Comparison of ENCODE assay signal across 27 mouse cellular contexts in the genomic region with DNA sequence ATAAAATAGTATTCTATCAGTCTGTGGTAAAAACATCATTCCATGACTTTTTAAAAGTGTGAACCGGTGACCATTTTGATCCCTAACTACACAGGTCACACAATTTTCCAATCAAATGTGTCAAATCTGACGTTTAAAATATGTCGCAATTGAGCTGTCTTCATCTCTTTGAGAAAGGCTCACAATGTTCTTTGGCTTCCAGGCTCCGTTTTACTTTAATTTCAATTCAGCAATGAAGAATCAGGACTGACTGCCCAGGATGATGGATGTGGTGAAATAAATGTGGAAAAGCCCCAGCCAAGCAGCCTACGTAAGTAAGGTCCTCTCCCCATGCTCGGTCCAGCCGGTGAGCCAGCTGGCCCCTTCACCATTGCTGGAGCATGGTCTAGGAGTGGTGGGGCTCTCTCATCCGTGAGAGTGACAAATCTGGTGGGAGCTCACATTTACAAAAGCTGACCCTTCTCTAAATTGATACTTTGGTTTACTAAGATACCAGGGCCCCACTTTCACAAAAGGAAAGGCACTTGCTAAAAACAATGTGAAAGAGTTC.
DNase-seq lines count a peak whose midpoint lies in the region; ATAC-seq and TF ChIP-seq lines count a peak whose summit lies in the region.
"Had no signal": no experiment of that assay in that cellular context is flagged by ENCODE, and none has a peak within 500 bp of the region (broad histone marks: within the 10 kb centered on the region; RNA-seq: fewer than 3 reads in every experiment).

No protein-coding gene starts in this region.

- H3K36me3 ChIP-seq in limb, embryonic 10.5 days: peaks cover 32% of the 10 kb centered on the region
- 0 out of 2 replicates have a peak, but pooled peaks cover 6% of the 10 kb centered on the region for H3K36me3 ChIP-seq in forebrain, embryonic 15.5 days
- H3K36me3 ChIP-seq: lung, embryonic 15.5 days; stomach, embryonic 15.5 days had no signal

- TF ChIP-seq CTCF in lung, adult 2 months (IDR thresholded peaks at IDR 0.05; ENCODE audit: insufficient read depth, low read length): no peak

- no peak for ATAC-seq in forebrain, embryonic 15.5 days (replicated peaks)
- ATAC-seq: forebrain, embryonic 14.5 days had no signal

- no peaks in the 10 kb centered on the region for H3K27me3 ChIP-seq in limb, embryonic 10.5 days (ENCODE audit: low read depth, poor library complexity, severe bottlenecking)
- H3K27me3 ChIP-seq in forebrain, embryonic 15.5 days: no peaks in the 10 kb centered on the region
- H3K27me3 ChIP-seq: CH12.LX; heart, embryonic 13.5 days; hindbrain, embryonic 15.5 days; kidney, embryonic 15.5 days; limb, embryonic 15.5 days; lung, embryonic 15.5 days; midbrain, embryonic 12.5 days; stomach, embryonic 15.5 days had no signal

- WGBS in lung, adult 2 months: 76% methylated on average over 8 of the region's 8 CpGs
- 86% methylated on average over 8 of the region's 8 CpGs for WGBS in limb, embryonic 10.5 days
- 79% methylated on average over 8 of the region's 8 CpGs for WGBS in forebrain, embryonic 15.5 days

- H3K4me2 ChIP-seq in forebrain, embryonic 15.5 days (replicated peaks): no peak overlapping the region
- H3K4me2 ChIP-seq: heart, embryonic 13.5 days; hindbrain, embryonic 15.5 days; kidney, embryonic 15.5 days; limb, embryonic 15.5 days; lung, embryonic 15.5 days; midbrain, embryonic 12.5 days; stomach, embryonic 15.5 days had no signal

- H3K9ac ChIP-seq in forebrain, embryonic 15.5 days (replicated peaks): no peak overlapping the region
- H3K9ac ChIP-seq: heart, embryonic 13.5 days; hindbrain, embryonic 15.5 days; kidney, embryonic 15.5 days; limb, embryonic 15.5 days; liver, embryonic 14.5 days; lung, embryonic 15.5 days; midbrain, embryonic 12.5 days; stomach, embryonic 15.5 days had no signal

- no peak overlapping the region for H3K4me3 ChIP-seq in lung, adult 2 months (replicated peaks; ENCODE audit: extremely low read depth, low read depth, low read length)
- H3K4me3 ChIP-seq in limb, embryonic 10.5 days: no peak overlapping the region
- H3K4me3 ChIP-seq in forebrain, embryonic 15.5 days: no peak overlapping the region
- H3K4me3 ChIP-seq: gastrocnemius, adult 2 months; heart, adult 2 months; heart, embryonic 13.5 days; hindbrain, embryonic 15.5 days; kidney, embryonic 15.5 days; limb, embryonic 15.5 days; lung, embryonic 15.5 days; midbrain, embryonic 12.5 days; stomach, embryonic 15.5 days had no signal

- H3K4me1 ChIP-seq in lung, adult 2 months (ENCODE audit: control insufficient read depth, insufficient read depth, low read length): no peaks in the 10 kb centered on the region
- H3K4me1 ChIP-seq in limb, embryonic 10.5 days: no peaks in the 10 kb centered on the region
- H3K4me1 ChIP-seq in forebrain, embryonic 15.5 days: peaks cover 4% of the 10 kb centered on the region; the same call in 1 of the 2 replicates
- H3K4me1 ChIP-seq: heart, embryonic 13.5 days; kidney, embryonic 15.5 days; limb, embryonic 15.5 days; lung, embryonic 15.5 days; midbrain, embryonic 12.5 days; stomach, embryonic 15.5 days had no signal

- TF ChIP-seq POLR2A in lung, adult 2 months (IDR thresholded peaks at IDR 0.05; ENCODE audit: borderline replicate concordance, extremely low read depth, low read depth, low read length): no peak

- H3K9me3 ChIP-seq in limb, embryonic 10.5 days (replicated peaks): no peaks in the 10 kb centered on the region
- H3K9me3 ChIP-seq in forebrain, embryonic 15.5 days: no peaks in the 10 kb centered on the region
- H3K9me3 ChIP-seq: heart, embryonic 13.5 days; hindbrain, embryonic 15.5 days; kidney, embryonic 15.5 days; limb, embryonic 15.5 days; lung, embryonic 15.5 days; midbrain, embryonic 12.5 days; stomach, embryonic 15.5 days had no signal

- no peak overlapping the region for H3K27ac ChIP-seq in limb, embryonic 10.5 days
- no peak overlapping the region for H3K27ac ChIP-seq in forebrain, embryonic 15.5 days (replicated peaks)
- H3K27ac ChIP-seq: gastrocnemius, adult 2 months; heart, adult 2 months; heart, embryonic 13.5 days; hindbrain, embryonic 15.5 days; kidney, embryonic 15.5 days; limb, embryonic 15.5 days; liver, embryonic 14.5 days; lung, embryonic 15.5 days; midbrain, embryonic 12.5 days; stomach, embryonic 15.5 days had no signal

- peak; percentile 37 to 56 for DNase-seq in cerebellum, postnatal 10 days
- no peak for DNase-seq in cerebellum, adult 11 months
- peak; percentile 4 to 13 for DNase-seq in lung, adult 18-20 months
- no peak for DNase-seq in lung, adult 2 months
- peak; percentile 28 for DNase-seq in limb, embryonic 10.5 days (ENCODE audit: low spot score)
- DNase-seq in ovary, postnatal 10 days (ENCODE audit: low spot score): no peak
- DNase-seq: adrenal gland, postnatal 14 days; cerebellum, adult 11-12 months; cerebellum, adult 9-11 months; gastrocnemius, adult 2 months; gastrocnemius, postnatal 36 days; heart, adult 2 months; heart, postnatal 10 days; kidney, adult 18-20 months; kidney, postnatal 25 days; right cerebral cortex, postnatal 25 days had no signal

Comparison
In these comparisons a context has a peak if more than half of its experiments do, and no peak if none do; other contexts are left out.
1. DNase-seq: peak in cerebellum, postnatal 10 days (2 of 2), lung, adult 18-20 months (2 of 2) and limb, embryonic 10.5 days (single experiment); none in cerebellum, adult 11 months (single experiment), lung, adult 2 months (single experiment) and ovary, postnatal 10 days (single experiment).